Mouse (Mus musculus) gastrocnemius, postnatal 10 days (tissue): Measurements from ENCODE around the gene Gimap1. TPM values are rescaled to one million over a fixed set of nuclear protein-coding genes. Genes with fewer than 3 reads are reported as not detected.

Experiments
- total RNA-seq, 2 experiments: library from RNA; stranded (reverse); gene quantifications; 2 replicates each; pipeline ENCODE4 v1.2.3; 2021

Gene Gimap1
- total RNA-seq, 2 experiments from 2014 or later, result 7.9 to 9.1 TPM

Other genes starting within 250 kb of the Gimap1 start
- gene Atp6v0e2, start 201.4 kb upstream of the Gimap1 start, total RNA-seq, result 10 to 100 TPM; 42.3 to 47.3 TPM
- 10 to 100 TPM; 11.9 to 14.1 TPM for gene Lrrc61, start 184.3 kb upstream of the Gimap1 start, total RNA-seq
- 10 to 100 TPM; 40.1 to 47.0 TPM for gene Rarres2, start 166.3 kb upstream of the Gimap1 start, total RNA-seq
- not detected for gene Gm45021, start 149.4 kb upstream of the Gimap1 start, total RNA-seq
- 10 to 100 TPM; 18.5 to 25.2 TPM for gene Repin1, start 145.2 kb upstream of the Gimap1 start, total RNA-seq
- gene Gm44965, start 145.1 kb upstream of the Gimap1 start, total RNA-seq, result 1 to 10 TPM in 1 of 2 experiments, not detected in 1; 5.4 TPM
- gene Zfp775, start 137.0 kb upstream of the Gimap1 start, total RNA-seq, result 1 to 10 TPM; 5.1 TPM
- under 1 TPM; 0.36 to 0.47 TPM for gene AI854703, start 112.3 kb upstream of the Gimap1 start, total RNA-seq
- gene Gimap8, start 91.8 kb upstream of the Gimap1 start, total RNA-seq, result 1 to 10 TPM; 4.0 to 7.4 TPM
- gene Gimap9, start 62.9 kb upstream of the Gimap1 start, total RNA-seq, result 1 to 10 TPM; 2.2 to 2.3 TPM
- 10 to 100 TPM; 13.5 to 16.5 TPM for gene Gimap4, start 54.5 kb upstream of the Gimap1 start, total RNA-seq
- gene Gimap6, start 30.8 kb upstream of the Gimap1 start, total RNA-seq, result 10 to 100 TPM; 24.2 to 29.4 TPM
- gene Gm28053, start 20.4 kb upstream of the Gimap1 start, total RNA-seq, result 1 to 10 TPM; 2.1 to 5.2 TPM
- gene Gimap7, start 20.4 kb upstream of the Gimap1 start, total RNA-seq, result not detected
- 1 to 10 TPM; 4.9 to 7.4 TPM for gene Gimap5, start 7.1 kb downstream of the Gimap1 start, total RNA-seq
- under 1 TPM; 0.16 to 0.20 TPM for gene Gimap3, start 31.8 kb downstream of the Gimap1 start, total RNA-seq
- gene Tmem176a, start 101.9 kb downstream of the Gimap1 start, total RNA-seq, result 10 to 100 TPM; 10.8 to 15.2 TPM
- 10 to 100 TPM; 32.9 to 45.7 TPM for gene Tmem176b, start 102.4 kb downstream of the Gimap1 start, total RNA-seq
- not detected for gene Aoc1, start 133.8 kb downstream of the Gimap1 start, total RNA-seq
- gene 1600015I10Rik, start 190.8 kb downstream of the Gimap1 start, total RNA-seq, result not detected
- not detected for gene Doxl2, start 235.9 kb downstream of the Gimap1 start, total RNA-seq
- not detected for gene Svs1, start 247.8 kb downstream of the Gimap1 start, total RNA-seq